Mouse (Mus musculus): ENCODE measurements around the gene Tmem40.

GRCm38 (mm10) chr6:115773966-115774413 is 11.8 kb upstream of the Tmem40 start:
- no peak for TF ChIP-seq CTCF (IDR thresholded peaks at IDR 0.05; ENCODE audit: borderline replicate concordance, extremely low read depth, insufficient read depth, insufficient read length)
- TF ChIP-seq POLR2A (IDR thresholded peaks at IDR 0.05; ENCODE audit: borderline replicate concordance, extremely low read depth, insufficient read depth, insufficient read length, poor library complexity, severe bottlenecking): no peak

Measured in brain, embryonic 14.5 days (tissue).